Mouse (Mus musculus) embryonic fibroblast, embryonic 13.5 days (primary cell): Measurements from ENCODE around the gene Nrp1.

Source experiments
- CTCF ChIP-seq: IDR thresholded peaks from 2 replicates; pipeline ENCODE4 v1.5.1; 2011; ENCODE audit warnings: mild to moderate bottlenecking, control low read depth, low read length, moderate library complexity, borderline replicate concordance; ENCODE audit not compliant: insufficient read depth
- POLR2A ChIP-seq: IDR thresholded peaks from 2 replicates; pipeline ENCODE4 v1.6.1; 2011; ENCODE audit warnings: low read depth, mild to moderate bottlenecking, control low read depth, low read length, moderate library complexity

GRCm38 (mm10) chr8:128358756-128359520 is 534 bp downstream of the Nrp1 start:
- TF ChIP-seq CTCF, result no peak
- TF ChIP-seq POLR2A, result peak; percentile 88
